Mouse (Mus musculus) kidney, embryonic 15.5 days (tissue): ENCODE data around the gene Slc44a4. TPM values are rescaled to one million over a fixed set of nuclear protein-coding genes. Genes with fewer than 3 reads are reported as not detected.

Source experiments
- ATAC-seq: fragments of 200-750 bp; cut with Nextera tagmentation; replicated peaks from 2 replicates; pipeline ENCODE4 v1.8.0; 2017; ENCODE audit warnings: moderate TSS enrichment; ENCODE audit not compliant: low FRiP score
- H3K27ac ChIP-seq: fragments of 300-500 bp; sonication (generic); 2 replicates; pipeline ENCODE4 v1.5.1; 2015; ENCODE audit warnings: mild to moderate bottlenecking, inconsistent platforms
- H3K27me3 ChIP-seq: fragments of 300-500 bp; sonication (generic); 2 replicates; pipeline ENCODE4 v1.6.1; 2015; ENCODE audit warnings: inconsistent platforms
- H3K36me3 ChIP-seq: fragments of 300-500 bp; sonication (generic); 2 replicates; pipeline ENCODE4 v1.6.1; 2015; ENCODE audit warnings: inconsistent platforms
- H3K4me1 ChIP-seq: fragments of 300-500 bp; sonication (generic); 2 replicates; pipeline ENCODE4 v1.6.1; 2015; ENCODE audit warnings: inconsistent platforms
- H3K4me2 ChIP-seq: fragments of 300-500 bp; sonication (generic); 2 replicates; pipeline ENCODE4 v1.6.1; 2015; ENCODE audit warnings: moderate library complexity, mild to moderate bottlenecking, inconsistent platforms
- H3K4me3 ChIP-seq: fragments of 300-500 bp; sonication (generic); replicated peaks from 2 replicates; pipeline ENCODE4 v1.5.1; 2015; ENCODE audit warnings: mild to moderate bottlenecking, inconsistent platforms
- H3K9ac ChIP-seq: fragments of 300-500 bp; sonication (generic); 2 replicates; pipeline ENCODE4 v1.6.1; 2015; ENCODE audit warnings: mild to moderate bottlenecking, inconsistent platforms
- H3K9me3 ChIP-seq: fragments of 300-500 bp; sonication (generic); replicated peaks from 2 replicates; pipeline ENCODE4 v1.6.1; 2016; ENCODE audit warnings: inconsistent platforms
- WGBS: fragments of 180-500 bp; shearing (Covaris S2); methylation state at CpG from one replicate; pipeline ENCODE4 v1.1.7; 2015; ENCODE audit warnings: mixed read lengths; 5-methylcytosine and 5-hydroxymethylcytosine counted together
- polyA plus RNA-seq: library from polyadenylated mRNA; unstranded; fragments of >200 nt; fragmentation: Nextera tagmentation; extraction: Ambion mirVana; gene quantifications from 2 replicates; pipeline ENCODE4 v1.2.1, GENCODE M21; 2015

The Slc44a4 gene
- polyA plus RNA-seq, 1 experiment from 2014 or later: 12.4 TPM

DNA sequence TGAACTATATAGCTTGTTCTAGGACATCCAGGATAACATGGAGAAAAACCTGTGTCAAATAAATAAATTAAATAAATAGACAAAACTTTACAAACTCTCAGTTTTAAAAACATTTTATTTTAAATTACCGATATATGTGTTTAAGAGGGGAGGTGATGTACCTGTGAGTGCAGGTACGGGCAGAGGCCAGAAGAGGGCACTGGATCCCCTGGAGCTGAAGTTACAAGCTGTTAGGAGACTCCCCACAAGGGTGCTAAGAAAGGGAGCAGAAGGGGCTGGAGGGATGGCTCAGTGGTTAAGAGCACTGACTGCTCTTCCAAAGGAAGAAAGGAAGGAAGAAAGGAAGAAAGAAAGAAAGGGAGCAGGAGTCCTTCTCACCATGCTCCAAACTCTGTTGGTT lies 22.9 kb upstream of the Slc44a4 start:
- no peak overlapping the region for H3K4me3 ChIP-seq
- H3K9ac ChIP-seq: no peak overlapping the region
- H3K27me3 ChIP-seq: no peaks in the 10 kb centered on the region
- H3K9me3 ChIP-seq: no peaks in the 10 kb centered on the region
- H3K4me2 ChIP-seq: no peak overlapping the region
- no peak overlapping the region for H3K27ac ChIP-seq
- H3K36me3 ChIP-seq: peaks cover 8% of the 10 kb centered on the region
- ATAC-seq: no peak
- peaks cover 23% of the 10 kb centered on the region for H3K4me1 ChIP-seq
- WGBS: 94% methylated on average over 2 of the region's 2 CpGs

GRCm38 (mm10) chr17:34893072-34893824 lies 21.0 kb upstream of the Slc44a4 start:
- Histone ChIP-seq H3K36me3 (peaks cover 10% of the 10 kb centered on the region), H3K4me1 (peaks cover 36% of the 10 kb centered on the region), H3K9me3 (no peaks in the 10 kb centered on the region), H3K4me3 (no peak overlapping the region), H3K9ac (peak overlapping the region; percentile 47), H3K27me3 (no peaks in the 10 kb centered on the region), H3K4me2 (peak overlapping the region; percentile 92), H3K27ac (peak overlapping the region; percentile 97)
- no peak for ATAC-seq
- 72% methylated on average over 12 of the region's 12 CpGs for WGBS

- 1% methylated on average over 22 of the region's 51 CpGs for WGBS
- H3K27me3 ChIP-seq: no peaks in the 10 kb centered on the region
- peaks cover 36% of the 10 kb centered on the region for H3K4me1 ChIP-seq
- H3K36me3 ChIP-seq: peaks cover 10% of the 10 kb centered on the region
- H3K9ac ChIP-seq: peak overlapping the region; percentile 73
- H3K9me3 ChIP-seq: no peaks in the 10 kb centered on the region
- ATAC-seq: peak; percentile 92
- peak overlapping the region; percentile 92 for H3K4me2 ChIP-seq
- peak overlapping the region; percentile 97 for H3K27ac ChIP-seq
- peak overlapping the region; percentile 83 for H3K4me3 ChIP-seq
These were observed 20.1 kb upstream of the Slc44a4 start for GRCm38 (mm10) chr17:34894074-34894597.

DNA sequence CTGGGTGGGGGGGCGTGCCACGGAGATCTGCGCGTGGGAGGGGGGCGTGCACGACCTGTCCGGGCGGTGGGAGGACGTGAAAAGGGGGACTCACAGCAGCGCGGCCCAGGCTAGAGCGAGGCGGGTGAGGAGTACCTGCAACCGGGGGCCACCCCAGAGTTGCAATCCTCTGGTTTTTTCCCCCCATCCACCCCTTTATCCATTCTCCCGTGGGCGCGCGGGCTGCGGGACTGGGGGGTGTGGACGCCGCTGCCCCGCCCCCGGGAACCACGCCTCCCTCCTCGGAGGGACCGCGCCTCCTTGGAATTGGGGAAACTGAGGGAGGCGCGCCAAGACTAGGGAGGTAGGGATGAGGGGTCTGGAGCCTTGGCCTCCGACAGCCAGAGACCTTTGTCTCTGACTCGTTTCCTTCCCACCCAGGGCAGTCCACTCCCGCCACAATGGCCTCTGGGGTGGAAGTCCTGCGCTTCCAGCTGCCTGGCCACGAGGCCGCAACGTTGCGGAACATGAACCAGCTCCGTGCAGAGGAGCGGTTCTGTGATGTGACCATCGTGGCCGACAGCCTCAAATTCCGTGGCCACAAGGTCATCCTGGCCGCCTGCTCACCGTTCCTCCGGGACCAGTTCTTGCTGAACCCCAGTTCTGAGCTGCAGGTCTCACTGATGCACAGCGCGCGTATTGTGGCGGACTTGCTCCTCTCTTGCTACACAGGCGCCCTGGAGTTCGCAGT lies 19.3 kb upstream of the Slc44a4 start:
- H3K27ac ChIP-seq: peak overlapping the region; percentile 97
- H3K9ac ChIP-seq: peak overlapping the region; percentile 73
- 0 out of 2 replicates have a peak, but pooled peaks have one; percentile 16 for ATAC-seq
- no peaks in the 10 kb centered on the region for H3K27me3 ChIP-seq
- H3K36me3 ChIP-seq: peaks cover 10% of the 10 kb centered on the region
- peak overlapping the region; percentile 83 for H3K4me3 ChIP-seq
- WGBS: 5% methylated on average over 51 of the region's 51 CpGs
- H3K4me1 ChIP-seq: peaks cover 39% of the 10 kb centered on the region
- H3K4me2 ChIP-seq: peak overlapping the region; percentile 92
- H3K9me3 ChIP-seq: no peaks in the 10 kb centered on the region

- Histone ChIP-seq H3K4me3 (peak overlapping the region; percentile 83), H3K4me2 (peak overlapping the region; percentile 92), H3K36me3 (peaks cover 11% of the 10 kb centered on the region), H3K9ac (peak overlapping the region; percentile 73; the same call in 1 of the 2 replicates), H3K27ac (peak overlapping the region; percentile 97), H3K27me3 (no peaks in the 10 kb centered on the region), H3K4me1 (peaks cover 47% of the 10 kb centered on the region), H3K9me3 (no peaks in the 10 kb centered on the region)
- no peak for ATAC-seq
- WGBS: 92% methylated on average over 15 of the region's 15 CpGs
These were observed 18.5 kb upstream of the Slc44a4 start for GRCm38 (mm10) chr17:34895724-34896123.

DNA sequence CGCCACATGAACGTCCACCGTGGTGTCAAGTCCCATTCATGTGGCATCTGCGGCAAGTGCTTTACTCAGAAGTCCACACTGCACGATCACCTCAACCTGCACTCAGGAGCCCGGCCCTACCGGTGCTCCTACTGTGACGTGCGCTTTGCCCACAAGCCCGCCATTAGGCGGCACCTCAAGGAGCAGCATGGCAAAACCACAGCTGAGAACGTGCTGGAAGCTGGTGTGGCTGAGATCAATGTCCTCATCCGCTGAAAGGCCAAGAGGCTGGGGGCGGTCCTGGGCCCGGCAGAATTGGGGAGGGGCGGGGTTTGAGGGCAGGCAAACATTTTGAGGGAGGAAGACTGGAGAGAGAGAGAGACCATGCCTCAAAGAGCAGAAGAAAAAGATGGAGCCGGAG lies 17.9 kb upstream of the Slc44a4 start:
- no peaks in the 10 kb centered on the region for H3K9me3 ChIP-seq
- no peak overlapping the region for H3K9ac ChIP-seq
- 84% methylated on average over 17 of the region's 17 CpGs for WGBS
- peak overlapping the region; percentile 97; the same call in 1 of the 2 replicates for H3K27ac ChIP-seq
- H3K4me2 ChIP-seq: peak overlapping the region; percentile 92
- H3K4me1 ChIP-seq: peaks cover 49% of the 10 kb centered on the region
- H3K36me3 ChIP-seq: peaks cover 17% of the 10 kb centered on the region
- H3K27me3 ChIP-seq: no peaks in the 10 kb centered on the region
- 0 out of 2 replicates have a peak overlapping the region, but pooled peaks have one; percentile 83 for H3K4me3 ChIP-seq
- ATAC-seq: no peak

- H3K4me1 ChIP-seq: peaks cover 52% of the 10 kb centered on the region
- whole genome bisulfite sequencing: 15% methylated on average over 10 of the region's 10 CpGs
- H3K4me2 ChIP-seq: peak overlapping the region; percentile 85
- no peaks in the 10 kb centered on the region for H3K27me3 ChIP-seq
- peak overlapping the region; percentile 93 for H3K4me3 ChIP-seq
- H3K9ac ChIP-seq: peak overlapping the region; percentile 96
- ATAC-seq: no peak
- H3K27ac ChIP-seq: peak overlapping the region; percentile 98
- no peaks in the 10 kb centered on the region for H3K9me3 ChIP-seq
- peaks cover 29% of the 10 kb centered on the region for H3K36me3 ChIP-seq
These were observed 16.7 kb upstream of the Slc44a4 start for GRCm38 (mm10) chr17:34897373-34898159.

GRCm38 (mm10) chr17:34898160-34898586 lies 16.1 kb upstream of the Slc44a4 start, which contains the start of the genes C2 and Ehmt2:
C2 (minus strand) TSS chr17:34898265.
Ehmt2 (plus strand) TSS chr17:34898469.
- Histone ChIP-seq H3K9me3 (no peaks in the 10 kb centered on the region), H3K4me3 (peak within 1 kb of the TSS; percentile 93), H3K27me3 (no peaks in the 10 kb centered on the region), H3K36me3 (peaks cover 35% of the 10 kb centered on the region), H3K27ac (peak within 1 kb of the TSS; percentile 98), H3K9ac (peak within 1 kb of the TSS; percentile 96), H3K4me1 (peaks cover 54% of the 10 kb centered on the region), H3K4me2 (peak within 1 kb of the TSS; percentile 85)
- WGBS: 2% methylated on average over 34 of the region's 44 CpGs
- ATAC-seq: peak; percentile 40

- peak overlapping the region; percentile 85 for H3K4me2 ChIP-seq
- H3K27me3 ChIP-seq: no peaks in the 10 kb centered on the region
- H3K36me3 ChIP-seq: peaks cover 40% of the 10 kb centered on the region
- no peaks in the 10 kb centered on the region for H3K9me3 ChIP-seq
- 0% methylated on average over 23 of the region's 47 CpGs for WGBS
- peak overlapping the region; percentile 93 for H3K4me3 ChIP-seq
- peak overlapping the region; percentile 96 for H3K9ac ChIP-seq
- ATAC-seq: no peak
- H3K27ac ChIP-seq: peak overlapping the region; percentile 98
- peaks cover 51% of the 10 kb centered on the region for H3K4me1 ChIP-seq
These were observed 15.6 kb upstream of the Slc44a4 start for GRCm38 (mm10) chr17:34898706-34899052.

- Histone ChIP-seq H3K36me3 (peaks cover 46% of the 10 kb centered on the region), H3K9me3 (no peaks in the 10 kb centered on the region), H3K27me3 (no peaks in the 10 kb centered on the region), H3K4me1 (peaks cover 48% of the 10 kb centered on the region), H3K4me2 (peak overlapping the region; percentile 85), H3K9ac (peak overlapping the region; percentile 96), H3K4me3 (peak overlapping the region; percentile 93), H3K27ac (peak overlapping the region; percentile 98)
- no peak for ATAC-seq
- WGBS: under 1% methylated on average over 38 of the region's 45 CpGs
These were observed 15.0 kb upstream of the Slc44a4 start for GRCm38 (mm10) chr17:34899053-34899889.

- Histone ChIP-seq H3K27me3 (no peaks in the 10 kb centered on the region), H3K4me3 (peak overlapping the region; percentile 93), H3K9ac (peak overlapping the region; percentile 96), H3K27ac (peak overlapping the region; percentile 98), H3K4me1 (peaks cover 47% of the 10 kb centered on the region), H3K36me3 (peaks cover 52% of the 10 kb centered on the region), H3K9me3 (no peaks in the 10 kb centered on the region), H3K4me2 (peak overlapping the region; percentile 85)
- ATAC-seq: no peak
- WGBS: under 1% methylated on average over 5 of the region's 5 CpGs
These were observed 14.4 kb upstream of the Slc44a4 start for GRCm38 (mm10) chr17:34899890-34900243.
